Mouse (Mus musculus): ENCODE measurements around the gene Depdc1b.

GRCm38 (mm10) chr13:108323317-108323716, 7.2 kb downstream of the Depdc1b start:
- no peak for TF ChIP-seq CTCF (IDR thresholded peaks at IDR 0.05; ENCODE audit: control insufficient read depth, insufficient read depth, insufficient read length)
- TF ChIP-seq MYOD1 (IDR thresholded peaks at IDR 0.05; ENCODE audit: control insufficient read depth, insufficient read length, low read depth), result no peak
- TF ChIP-seq MAX (IDR thresholded peaks at IDR 0.05), result no peak
- no peak for TF ChIP-seq USF1 (IDR thresholded peaks at IDR 0.05; ENCODE audit: low read depth)
- TF ChIP-seq MYOG (IDR thresholded peaks at IDR 0.05; ENCODE audit: control insufficient read depth, extremely low read depth, insufficient read length), result no peak
